Mouse (Mus musculus) spleen, adult 2 months (tissue): ENCODE measurements around the gene Zcchc14.

Experiments
- CTCF ChIP-seq: fragments of 200-500 bp; IDR thresholded peaks from 2 replicates; pipeline ENCODE4 v1.5.1; 2011; ENCODE audit warnings: mild to moderate bottlenecking, inconsistent platforms; ENCODE audit not compliant: insufficient read depth, insufficient read length, insufficient replicate concordance; ENCODE audit errors: extremely low read depth
- POLR2A ChIP-seq: fragments of 200-500 bp; IDR thresholded peaks from 2 replicates; pipeline ENCODE4 v1.6.1; 2011; ENCODE audit warnings: low read depth, low read length, inconsistent platforms

GRCm38 (mm10) chr8:121607661-121608060 is 45.0 kb downstream of the Zcchc14 start:
- no peak for TF ChIP-seq CTCF
- TF ChIP-seq POLR2A, result no peak
